Mouse (Mus musculus) olfactory bulb, adult 2 months (tissue): Measurements from ENCODE around the gene Cfd.

Experiments used
- CTCF ChIP-seq: fragments of 200-500 bp; IDR thresholded peaks from 2 replicates; pipeline ENCODE4 v1.5.1; 2012; ENCODE audit warnings: low read depth, mild to moderate bottlenecking, low read length, moderate library complexity; ENCODE audit not compliant: insufficient read depth
- POLR2A ChIP-seq: fragments of 200-500 bp; IDR thresholded peaks from 2 replicates; pipeline ENCODE4 v1.6.1; 2012; ENCODE audit warnings: mild to moderate bottlenecking, low read depth, low read length, moderate library complexity; ENCODE audit not compliant: insufficient read depth

- TF ChIP-seq POLR2A = no peak
- TF ChIP-seq CTCF = no peak
Observed at GRCm38 (mm10) chr10:79920056-79920890, 29.6 kb downstream of the Cfd start.
